Mouse (Mus musculus) midbrain, embryonic 12.5 days (tissue): ENCODE results near the gene Lrp3. TPM values are rescaled to one million over a fixed set of nuclear protein-coding genes. Genes with fewer than 3 reads are reported as not detected.

Experiments used
- ATAC-seq: fragments of 200-750 bp; cut with Nextera tagmentation; 2 replicates; pipeline ENCODE4 v1.8.0; 2017; ENCODE audit warnings: low read depth, moderate TSS enrichment, moderate library complexity; ENCODE audit not compliant: low FRiP score
- H3K27ac ChIP-seq: fragments of 300-500 bp; sonication (generic); replicated peaks from 2 replicates; pipeline ENCODE4 v1.5.1; 2016; ENCODE audit warnings: mild to moderate bottlenecking
- H3K27me3 ChIP-seq: fragments of 300-500 bp; sonication (generic); 2 replicates; pipeline ENCODE4 v1.6.1; 2016; ENCODE audit warnings: mild to moderate bottlenecking
- H3K36me3 ChIP-seq: fragments of 300-500 bp; sonication (generic); 2 replicates; pipeline ENCODE4 v1.6.1; 2016
- H3K4me1 ChIP-seq: fragments of 300-500 bp; sonication (generic); 2 replicates; pipeline ENCODE4 v1.6.1; 2016
- H3K4me2 ChIP-seq: fragments of 300-500 bp; sonication (generic); replicated peaks from 2 replicates; pipeline ENCODE4 v1.6.1; 2016; ENCODE audit warnings: mild to moderate bottlenecking, moderate library complexity
- H3K4me3 ChIP-seq: fragments of 300-500 bp; sonication (generic); 2 replicates; pipeline ENCODE4 v1.5.1; 2016; ENCODE audit warnings: mild to moderate bottlenecking
- H3K9ac ChIP-seq: fragments of 300-500 bp; sonication (generic); replicated peaks from 2 replicates; pipeline ENCODE4 v1.6.1; 2016; ENCODE audit warnings: mild to moderate bottlenecking, moderate library complexity
- H3K9me3 ChIP-seq: fragments of 300-500 bp; sonication (generic); 2 replicates; pipeline ENCODE4 v1.6.1; 2016; ENCODE audit warnings: mild to moderate bottlenecking
- WGBS: fragments of 180-500 bp; shearing (Covaris S2); methylation state at CpG from one replicate; pipeline ENCODE4 v1.1.7; 2016; 5-methylcytosine and 5-hydroxymethylcytosine counted together
- polyA plus RNA-seq: library from polyadenylated mRNA; unstranded; fragments of >200 nt; fragmentation: Nextera tagmentation; extraction: Ambion mirVana; gene quantifications from 2 replicates; pipeline ENCODE4 v1.2.1, GENCODE M21; 2016

Lrp3 gene
- polyA plus RNA-seq, 1 experiment from 2014 or later, result 19.3 TPM

- Histone ChIP-seq H3K27me3 (no peaks in the 10 kb centered on the region), H3K9me3 (peaks cover 4% of the 10 kb centered on the region; the same call in 1 of the 2 replicates), H3K27ac (no peak overlapping the region), H3K4me2 (no peak overlapping the region), H3K9ac (no peak overlapping the region), H3K36me3 (no peaks in the 10 kb centered on the region), H3K4me3 (no peak overlapping the region), H3K4me1 (no peaks in the 10 kb centered on the region)
- ATAC-seq, result no peak
- WGBS, result 83% methylated on average over 3 of the region's 3 CpGs
These were observed 57.8 kb downstream of the Lrp3 start for GRCm38 (mm10) chr7:35157512-35157911.

- Histone ChIP-seq H3K4me1 (no peaks in the 10 kb centered on the region), H3K4me3 (no peak overlapping the region), H3K9ac (no peak overlapping the region), H3K9me3 (peaks cover 4% of the 10 kb centered on the region; the same call in 1 of the 2 replicates), H3K36me3 (no peaks in the 10 kb centered on the region), H3K27me3 (no peaks in the 10 kb centered on the region), H3K27ac (no peak overlapping the region), H3K4me2 (no peak overlapping the region)
- 76% methylated on average over 16 of the region's 16 CpGs for WGBS
- ATAC-seq, result no peak
These were observed 58.5 kb downstream of the Lrp3 start for GRCm38 (mm10) chr7:35156561-35157477.

- no peak overlapping the region for H3K9ac ChIP-seq
- H3K9me3 ChIP-seq, result peaks cover 2% of the 10 kb centered on the region; the same call in 1 of the 2 replicates
- H3K27ac ChIP-seq, result no peak overlapping the region
- ATAC-seq, result no peak
- H3K4me1 ChIP-seq, result no peaks in the 10 kb centered on the region
- no peak overlapping the region for H3K4me2 ChIP-seq
- no peaks in the 10 kb centered on the region for H3K36me3 ChIP-seq
- WGBS, result 79% methylated on average over 12 of the region's 12 CpGs
- no peak overlapping the region for H3K4me3 ChIP-seq
- no peaks in the 10 kb centered on the region for H3K27me3 ChIP-seq
These were observed 60.8 kb downstream of the Lrp3 start for GRCm38 (mm10) chr7:35154449-35154848.

GRCm38 (mm10) chr7:35150860-35151259, 64.4 kb downstream of the Lrp3 start:
- no peak overlapping the region for H3K4me3 ChIP-seq
- H3K4me1 ChIP-seq, result 0 out of 2 replicates have a peak, but pooled peaks cover 6% of the 10 kb centered on the region
- no peaks in the 10 kb centered on the region for H3K27me3 ChIP-seq
- no peak for ATAC-seq
- no peak overlapping the region for H3K27ac ChIP-seq
- no peak overlapping the region for H3K4me2 ChIP-seq
- no peak overlapping the region for H3K9ac ChIP-seq
- WGBS, result 84% methylated on average over 5 of the region's 5 CpGs
- H3K9me3 ChIP-seq, result no peaks in the 10 kb centered on the region
- H3K36me3 ChIP-seq, result no peaks in the 10 kb centered on the region

Other genes starting within 250 kb of the Lrp3 start
- gene Cebpg, start 158.9 kb downstream of the Lrp3 start, polyA plus RNA-seq, result 50.4 and 52.8 TPM in 2 replicates
- 0.77 TPM in 2 replicates for gene Cebpa, start 96.2 kb downstream of the Lrp3 start, polyA plus RNA-seq
- 1.0 and 1.2 TPM in 2 replicates for gene Slc7a10, start 29.1 kb downstream of the Lrp3 start, polyA plus RNA-seq
- 19.6 and 19.9 TPM in 2 replicates for gene Gpatch1, start 102.9 kb upstream of the Lrp3 start, polyA plus RNA-seq
- 1.4 and 1.5 TPM in 2 replicates for gene Rhpn2, start 118.7 kb upstream of the Lrp3 start, polyA plus RNA-seq
- 21.7 and 22.9 TPM in 2 replicates for gene Faap24, start 181.3 kb upstream of the Lrp3 start, polyA plus RNA-seq
- 49.2 and 52.1 TPM in 2 replicates for gene Cep89, start 181.5 kb upstream of the Lrp3 start, polyA plus RNA-seq
- gene Slc7a9, start 233.3 kb upstream of the Lrp3 start, polyA plus RNA-seq, result 0.13 TPM in 1 of 2 replicates, not detected in the other